In genomic region chr6:136555523-136555915, GRCm38 (mm10) we compare ENCODE assay signal across 8 mouse cellular contexts. TPM values are rescaled to one million over a fixed set of nuclear protein-coding genes. Genes with fewer than 3 reads are reported as not detected.
DNase-seq lines count a peak whose midpoint lies in the region; ATAC-seq and TF ChIP-seq lines count a peak whose summit lies in the region.

No protein-coding gene starts in this region.

- peak; percentile 45 for ATAC-seq in forebrain, embryonic 16.5 days
- no peak for ATAC-seq in hindbrain, embryonic 13.5 days (ENCODE audit: low FRiP score)

- H3K4me1 ChIP-seq in bone marrow, adult 2 months (ENCODE audit: control insufficient read depth, insufficient read depth, low read length) = peaks cover 3% of the 10 kb centered on the region; the same call in 1 of the 2 replicates
- H3K4me1 ChIP-seq in forebrain, embryonic 16.5 days (replicated peaks; ENCODE audit: control insufficient read depth, insufficient read depth, low read length) = peaks cover 30% of the 10 kb centered on the region
- H3K4me1 ChIP-seq in hindbrain, embryonic 13.5 days (replicated peaks) = peaks cover 28% of the 10 kb centered on the region
- H3K4me1 ChIP-seq in limb, embryonic 10.5 days = peaks cover 3% of the 10 kb centered on the region
- peaks cover 31% of the 10 kb centered on the region for H3K4me1 ChIP-seq in midbrain, embryonic 10.5 days

- 50% methylated on average over 5 of the region's 5 CpGs for WGBS in bone marrow, adult 2 months
- 28% methylated on average over 5 of the region's 5 CpGs for WGBS in forebrain, embryonic 16.5 days
- WGBS in hindbrain, embryonic 13.5 days = 52% methylated on average over 5 of the region's 5 CpGs
- 71% methylated on average over 5 of the region's 5 CpGs for WGBS in limb, embryonic 10.5 days
- WGBS in midbrain, embryonic 10.5 days = 70% methylated on average over 5 of the region's 5 CpGs

- H3K9ac ChIP-seq in forebrain, embryonic 16.5 days (replicated peaks; ENCODE audit: low read depth, low read length) = no peak overlapping the region
- no peak overlapping the region for H3K9ac ChIP-seq in hindbrain, embryonic 13.5 days

- H3K27ac ChIP-seq in bone marrow, adult 2 months (ENCODE audit: control insufficient read depth, insufficient read depth, low read depth, low read length, poor library complexity) = no peak overlapping the region
- H3K27ac ChIP-seq in forebrain, embryonic 16.5 days (ENCODE audit: low read length) = peak overlapping the region; percentile 83
- peak overlapping the region; percentile 83 for H3K27ac ChIP-seq in hindbrain, embryonic 13.5 days
- peak overlapping the region; percentile 78 for H3K27ac ChIP-seq in limb, embryonic 10.5 days
- H3K27ac ChIP-seq in midbrain, embryonic 10.5 days (replicated peaks) = peak overlapping the region; percentile 81

- H3K4me2 ChIP-seq in forebrain, embryonic 16.5 days (ENCODE audit: low read length) = 0 out of 2 replicates have a peak overlapping the region, but pooled peaks have one; percentile 4
- H3K4me2 ChIP-seq in hindbrain, embryonic 13.5 days = no peak overlapping the region

- peaks cover 7% of the 10 kb centered on the region for H3K36me3 ChIP-seq in forebrain, embryonic 16.5 days (ENCODE audit: control insufficient read depth, insufficient read depth)
- peaks cover 9% of the 10 kb centered on the region for H3K36me3 ChIP-seq in hindbrain, embryonic 13.5 days
- peaks cover 24% of the 10 kb centered on the region for H3K36me3 ChIP-seq in limb, embryonic 10.5 days
- H3K36me3 ChIP-seq in midbrain, embryonic 10.5 days = peaks cover 34% of the 10 kb centered on the region

- peak; percentile 77 for DNase-seq in layer of hippocampus, adult 11-12 months (ENCODE audit: low spot score)
- no peak for DNase-seq in layer of hippocampus, adult 8-10 months (ENCODE audit: low spot score in 2 of 2)
- DNase-seq in limb, embryonic 10.5 days (ENCODE audit: low spot score) = peak; percentile 75
- peak; percentile 69 for DNase-seq in midbrain, embryonic 10.5 days (ENCODE audit: low spot score)
- peak; percentile 70 for DNase-seq in spleen, adult 12 weeks (ENCODE audit: low spot score)

- H3K9me3 ChIP-seq in forebrain, embryonic 16.5 days (ENCODE audit: control insufficient read depth, low read length) = no peaks in the 10 kb centered on the region
- no peaks in the 10 kb centered on the region for H3K9me3 ChIP-seq in hindbrain, embryonic 13.5 days
- no peaks in the 10 kb centered on the region for H3K9me3 ChIP-seq in limb, embryonic 10.5 days (replicated peaks)
- H3K9me3 ChIP-seq in midbrain, embryonic 10.5 days (replicated peaks) = no peaks in the 10 kb centered on the region

- no peak for TF ChIP-seq POLR2A in bone marrow, adult 2 months (IDR thresholded peaks at IDR 0.05; ENCODE audit: borderline replicate concordance, control insufficient read depth, low read depth, low read length)

- no peak overlapping the region for H3K4me3 ChIP-seq in bone marrow, adult 2 months (replicated peaks; ENCODE audit: control insufficient read depth, low read depth, low read length)
- no peak overlapping the region for H3K4me3 ChIP-seq in forebrain, embryonic 16.5 days (replicated peaks; ENCODE audit: low read length)
- H3K4me3 ChIP-seq in hindbrain, embryonic 13.5 days = no peak overlapping the region
- no peak overlapping the region for H3K4me3 ChIP-seq in limb, embryonic 10.5 days
- no peak overlapping the region for H3K4me3 ChIP-seq in midbrain, embryonic 10.5 days

- H3K27me3 ChIP-seq in forebrain, embryonic 16.5 days (replicated peaks; ENCODE audit: control insufficient read depth, insufficient read depth, low read length) = no peaks in the 10 kb centered on the region
- H3K27me3 ChIP-seq in hindbrain, embryonic 13.5 days = no peaks in the 10 kb centered on the region
- no peaks in the 10 kb centered on the region for H3K27me3 ChIP-seq in limb, embryonic 10.5 days (ENCODE audit: low read depth, poor library complexity, severe bottlenecking)
- no peaks in the 10 kb centered on the region for H3K27me3 ChIP-seq in midbrain, embryonic 10.5 days (ENCODE audit: low read depth, poor library complexity, severe bottlenecking)

- TF ChIP-seq CTCF in bone marrow, adult 2 months (IDR thresholded peaks at IDR 0.05; ENCODE audit: control insufficient read depth, insufficient read depth, low read length) = peak; percentile 55

RNA-seq across cellular contexts. Expression of gene Atf7ip, which starts 49.6 kb away (rescaled TPM):
- total RNA-seq in layer of hippocampus, adult 8-10 months (2022) = 100 to 1,000 TPM in 1 of 4 experiments, 10 to 100 TPM in 3; 90.9 to 100 (median 97.0) TPM
- 39.2 and 53.1 TPM in 2 replicates for polyA plus RNA-seq in bone marrow, adult 2 months (2011; ENCODE audit: insufficient read depth, insufficient read length, low replicate concordance, missing spikeins)
- polyA plus RNA-seq in forebrain, embryonic 16.5 days (2015; fragmentation: Nextera tagmentation; extraction: Ambion mirVana) = 49.2 and 50.9 TPM in 2 replicates
- polyA plus RNA-seq in hindbrain, embryonic 13.5 days (2015; fragmentation: Nextera tagmentation; extraction: Ambion mirVana) = 43.3 and 43.5 TPM in 2 replicates
- 40.0 and 49.9 TPM in 2 replicates for polyA plus RNA-seq in limb, embryonic 10.5 days (2016; fragmentation: Nextera tagmentation; extraction: Ambion mirVana)
- 37.4 and 45.7 TPM in 2 replicates for polyA plus RNA-seq in midbrain, embryonic 10.5 days (2016; fragmentation: Nextera tagmentation; extraction: Ambion mirVana)

Comparison
In these comparisons a context has a peak if more than half of its experiments do, and no peak if none do; other contexts are left out.
1. DNase-seq: peak in layer of hippocampus, adult 11-12 months (single experiment), limb, embryonic 10.5 days (single experiment), midbrain, embryonic 10.5 days (single experiment) and spleen, adult 12 weeks (single experiment); none in layer of hippocampus, adult 8-10 months (0 of 2).